Mouse (Mus musculus) gastrocnemius, postnatal 14 days (tissue): Measurements from ENCODE around the gene Gm44965. TPM values are rescaled to one million over a fixed set of nuclear protein-coding genes. Genes with fewer than 3 reads are reported as not detected.

Source experiments
- DNase-seq: peaks from one replicate; pipeline ENCODE4 v3.0.0; 2021; ENCODE audit warnings: mixed read lengths
- intact Hi-C: fragments of 180-260 bp; cut with DNase I; formaldehyde crosslinking; loops from one replicate; pipeline ENCODE4 v1.15.1; 2025; ENCODE audit warnings: low total_unique reads
- long read RNA-seq, 2 experiments: library from polyadenylated mRNA; stranded (forward); transcript quantifications; one replicate each; pipeline ENCODE4 v2.0.0; 2021
- total RNA-seq, 2 experiments: library from RNA; stranded (reverse); gene quantifications; 2 replicates each; pipeline ENCODE4 v1.2.3; 2021

Gene Gm44965
- 1 to 10 TPM in 1 of 2 experiments, not detected in 1; 2.0 TPM for total RNA-seq
- long read RNA-seq, experiment 1, partial matches to known transcripts: 0 of 4 reads
- long read RNA-seq, experiment 1, other reads (novel, unspliced or antisense): 4 of 4 reads
- long read RNA-seq, experiment 2: 0 reads

GRCm38 (mm10) chr6:48593158-48594042, at the start of gene Gm44965, which contains the start of gene Repin1:
Gene Gm44965 (plus strand): TSS chr6:48593941.
Gene Repin1 (plus strand): TSS chr6:48593883.
- DNase-seq: peak; percentile 96
- intact Hi-C loops: loop anchor here (5.0 kb wide), 1 partner anchor 46 kb away; no protein-coding TSS in a partner anchor

- intact Hi-C loops: loop anchor here (5.0 kb wide), 1 partner anchor 47 kb away; the partner anchor contains the start of genes Gm44965 and Repin1
- DNase-seq: no peak
These were observed 48.5 kb upstream of the Gm44965 start for GRCm38 (mm10) chr6:48545251-48545650.

- DNase-seq: no peak
These were observed 47.5 kb upstream of the Gm44965 start for GRCm38 (mm10) chr6:48546271-48546670.

GRCm38 (mm10) chr6:48546858-48547257, 46.9 kb upstream of the Gm44965 start:
- no peak for DNase-seq
- intact Hi-C loops: loop anchor here (5.0 kb wide), 1 partner anchor 45 kb away; the partner anchor contains the start of genes Gm44965 and Repin1

More at GRCm38 (mm10) chr6:48546271-48546670, 47.5 kb upstream of the Gm44965 start:
- intact Hi-C loops: loop anchor here (5.0 kb wide), 1 partner anchor 46 kb away; the partner anchor contains the start of genes Gm44965 and Repin1

- DNase-seq: no peak
- intact Hi-C loops: loop anchor here (5.0 kb wide), 1 partner anchor 44 kb away; the partner anchor contains the start of genes Gm44965 and Repin1
These were observed 45.4 kb upstream of the Gm44965 start for GRCm38 (mm10) chr6:48548314-48548713.

- intact Hi-C loops: no loop called here
- no peak for DNase-seq
These were observed 40.8 kb upstream of the Gm44965 start for GRCm38 (mm10) chr6:48552918-48553317.

- intact Hi-C loops: no loop called here
- no peak for DNase-seq
These were observed 39.9 kb upstream of the Gm44965 start for GRCm38 (mm10) chr6:48553819-48554218.

GRCm38 (mm10) chr6:48554280-48555103, 39.2 kb upstream of the Gm44965 start, which contains the start of gene Lrrc61:
Gene Lrrc61 (plus strand): TSS chr6:48554796.
- intact Hi-C loops: no loop called here
- DNase-seq: peak; percentile 99

GRCm38 (mm10) chr6:48555104-48555890, 38.4 kb upstream of the Gm44965 start:
- DNase-seq: no peak
- intact Hi-C loops: no loop called here

GRCm38 (mm10) chr6:48555956-48556355, 37.8 kb upstream of the Gm44965 start:
- DNase-seq: no peak
- intact Hi-C loops: no loop called here

- intact Hi-C loops: no loop called here
These were observed 27.9 kb upstream of the Gm44965 start for GRCm38 (mm10) chr6:48565693-48566310.

GRCm38 (mm10) chr6:48566312-48566711, 27.4 kb upstream of the Gm44965 start:
- intact Hi-C loops: no loop called here
- DNase-seq: peak; percentile 70

More at GRCm38 (mm10) chr6:48565693-48566310, 27.9 kb upstream of the Gm44965 start:
- DNase-seq: no peak

GRCm38 (mm10) chr6:48568036-48568984, 25.4 kb upstream of the Gm44965 start:
- intact Hi-C loops: no loop called here
- peak; percentile 73 for DNase-seq

- no peak for DNase-seq
- intact Hi-C loops: no loop called here
These were observed 24.5 kb upstream of the Gm44965 start for GRCm38 (mm10) chr6:48569065-48569807.

- intact Hi-C loops: no loop called here
These were observed 21.7 kb upstream of the Gm44965 start for GRCm38 (mm10) chr6:48572014-48572413.

GRCm38 (mm10) chr6:48572572-48573061, 21.1 kb upstream of the Gm44965 start, which contains the start of gene Rarres2:
Gene Rarres2 (minus strand): TSS chr6:48572789.
- intact Hi-C loops: no loop called here
- peak; percentile 54 for DNase-seq

More at GRCm38 (mm10) chr6:48572014-48572413, 21.7 kb upstream of the Gm44965 start:
- DNase-seq: no peak
